ENCODE assay signal across 23 mouse cellular contexts in genomic region chr1:77556199-77556598, GRCm38 (mm10). TPM values are rescaled to one million over a fixed set of nuclear protein-coding genes. Genes with fewer than 3 reads are reported as not detected.
A peak's percentile ranks its signal among the peaks of the same experiment; 100 is the strongest.
DNase-seq lines count a peak whose midpoint lies in the region; ATAC-seq and TF ChIP-seq lines count a peak whose summit lies in the region.
"Had no signal": no experiment of that assay in that cellular context is flagged by ENCODE, and none has a peak within 500 bp of the region (broad histone marks: within the 10 kb centered on the region; RNA-seq: fewer than 3 reads in every experiment).

No protein-coding gene starts in this region.

- no peaks in the 10 kb centered on the region for H3K27me3 ChIP-seq in forebrain, embryonic 15.5 days
- H3K27me3 ChIP-seq in forebrain, embryonic 11.5 days (ENCODE audit: control insufficient read depth, insufficient read depth, low read length) = no peaks in the 10 kb centered on the region
- no peaks in the 10 kb centered on the region for H3K27me3 ChIP-seq in midbrain, embryonic 13.5 days
- no peaks in the 10 kb centered on the region for H3K27me3 ChIP-seq in midbrain, embryonic 14.5 days (ENCODE audit: control insufficient read depth, insufficient read depth, low read length)
- H3K27me3 ChIP-seq: heart, embryonic 12.5 days; heart, embryonic 15.5 days had no signal

- no peaks in the 10 kb centered on the region for H3K36me3 ChIP-seq in forebrain, embryonic 15.5 days
- no peaks in the 10 kb centered on the region for H3K36me3 ChIP-seq in forebrain, embryonic 11.5 days (ENCODE audit: control insufficient read depth, insufficient read depth, low read length)
- no peaks in the 10 kb centered on the region for H3K36me3 ChIP-seq in midbrain, embryonic 13.5 days
- no peaks in the 10 kb centered on the region for H3K36me3 ChIP-seq in midbrain, embryonic 14.5 days (ENCODE audit: control insufficient read depth, insufficient read depth, low read length)
- H3K36me3 ChIP-seq: forebrain, embryonic 10.5 days; heart, embryonic 12.5 days; heart, embryonic 15.5 days; hindbrain, embryonic 10.5 days had no signal

- no peak overlapping the region for H3K4me3 ChIP-seq in forebrain, embryonic 15.5 days
- H3K4me3 ChIP-seq in forebrain, embryonic 11.5 days (ENCODE audit: low read depth, low read length) = no peak overlapping the region
- H3K4me3 ChIP-seq in layer of hippocampus, adult 2 months = no peak overlapping the region
- no peak overlapping the region for H3K4me3 ChIP-seq in midbrain, embryonic 13.5 days (replicated peaks)
- no peak overlapping the region for H3K4me3 ChIP-seq in midbrain, embryonic 14.5 days (replicated peaks; ENCODE audit: low read depth, low read length)
- H3K4me3 ChIP-seq: forebrain, embryonic 10.5 days; heart, embryonic 12.5 days; heart, embryonic 15.5 days; hindbrain, embryonic 10.5 days had no signal

- no peaks in the 10 kb centered on the region for H3K9me3 ChIP-seq in forebrain, embryonic 15.5 days
- no peaks in the 10 kb centered on the region for H3K9me3 ChIP-seq in forebrain, embryonic 11.5 days (ENCODE audit: control insufficient read depth, low read length)
- H3K9me3 ChIP-seq in midbrain, embryonic 13.5 days = no peaks in the 10 kb centered on the region
- 0 out of 2 replicates have a peak, but pooled peaks cover 3% of the 10 kb centered on the region for H3K9me3 ChIP-seq in midbrain, embryonic 14.5 days (ENCODE audit: control insufficient read depth, low read length)
- H3K9me3 ChIP-seq: forebrain, embryonic 10.5 days; heart, embryonic 12.5 days; heart, embryonic 15.5 days; hindbrain, embryonic 10.5 days had no signal

- no peak overlapping the region for H3K9ac ChIP-seq in forebrain, embryonic 15.5 days (replicated peaks)
- H3K9ac ChIP-seq in forebrain, embryonic 11.5 days (ENCODE audit: low read length) = no peak overlapping the region
- no peak overlapping the region for H3K9ac ChIP-seq in midbrain, embryonic 13.5 days (replicated peaks)
- H3K9ac ChIP-seq in midbrain, embryonic 14.5 days (replicated peaks; ENCODE audit: low read length) = no peak overlapping the region
- H3K9ac ChIP-seq: heart, embryonic 12.5 days; heart, embryonic 15.5 days had no signal

- WGBS in forebrain, embryonic 15.5 days = 26% methylated on average over 3 of the region's 3 CpGs
- WGBS in forebrain, embryonic 11.5 days = 63% methylated on average over 3 of the region's 3 CpGs
- 36% methylated on average over 3 of the region's 3 CpGs for WGBS in midbrain, embryonic 13.5 days
- WGBS in midbrain, embryonic 14.5 days = 14% methylated on average over 3 of the region's 3 CpGs

- TF ChIP-seq CTCF in layer of hippocampus, adult 2 months (conservative IDR thresholded peaks at IDR 0.05) = no peak

- 0 out of 2 replicates have a peak overlapping the region, but pooled peaks have one; percentile 27 for H3K27ac ChIP-seq in forebrain, embryonic 15.5 days (replicated peaks)
- no peak overlapping the region for H3K27ac ChIP-seq in forebrain, embryonic 11.5 days (ENCODE audit: low read depth, low read length)
- H3K27ac ChIP-seq in layer of hippocampus, adult 2 months = peak overlapping the region; percentile 47; the same call in 1 of the 2 replicates
- H3K27ac ChIP-seq in midbrain, embryonic 13.5 days = no peak overlapping the region
- no peak overlapping the region for H3K27ac ChIP-seq in midbrain, embryonic 14.5 days (replicated peaks; ENCODE audit: low read depth, low read length)
- H3K27ac ChIP-seq: forebrain, embryonic 10.5 days; heart, embryonic 15.5 days; hindbrain, embryonic 10.5 days; hindbrain, postnatal 0 days had no signal

- peaks cover 16% of the 10 kb centered on the region for H3K4me1 ChIP-seq in forebrain, embryonic 15.5 days
- H3K4me1 ChIP-seq in forebrain, embryonic 11.5 days (replicated peaks; ENCODE audit: control insufficient read depth, insufficient read depth, low read length) = no peaks in the 10 kb centered on the region
- H3K4me1 ChIP-seq in midbrain, embryonic 13.5 days (replicated peaks) = peaks cover 20% of the 10 kb centered on the region
- H3K4me1 ChIP-seq in midbrain, embryonic 14.5 days (ENCODE audit: control insufficient read depth, insufficient read depth, low read length) = peaks cover 11% of the 10 kb centered on the region; the same call in 1 of the 2 replicates
- H3K4me1 ChIP-seq: heart, embryonic 12.5 days; heart, embryonic 15.5 days had no signal

- H3K4me2 ChIP-seq in forebrain, embryonic 15.5 days (replicated peaks) = no peak overlapping the region
- H3K4me2 ChIP-seq in forebrain, embryonic 11.5 days (ENCODE audit: low read depth, low read length, severe bottlenecking) = no peak overlapping the region
- no peak overlapping the region for H3K4me2 ChIP-seq in midbrain, embryonic 13.5 days (replicated peaks)
- no peak overlapping the region for H3K4me2 ChIP-seq in midbrain, embryonic 14.5 days (ENCODE audit: low read length)
- H3K4me2 ChIP-seq: heart, embryonic 12.5 days; heart, embryonic 15.5 days had no signal

- ATAC-seq in forebrain, embryonic 15.5 days (replicated peaks) = no peak
- ATAC-seq in forebrain, embryonic 11.5 days (replicated peaks; ENCODE audit: low FRiP score) = no peak
- ATAC-seq in midbrain, embryonic 13.5 days = 0 out of 2 replicates have a peak, but pooled peaks have one; percentile 11
- ATAC-seq in midbrain, embryonic 14.5 days (ENCODE audit: low FRiP score, low TSS enrichment) = no peak
- ATAC-seq: activated CD4-positive, CD25-positive, alpha-beta regulatory T cell, adult 4 months; forebrain, embryonic 14.5 days; hindbrain, postnatal 0 days; inflammation-experienced regulatory T-cells, adult 6 months had no signal

- DNase-seq in forebrain, embryonic 11.5 days (ENCODE audit: low spot score) = no peak
- no peak for DNase-seq in layer of hippocampus, adult 2 months (ENCODE audit: low spot score in 2 of 2)
- DNase-seq in layer of hippocampus, adult 18-20 months (ENCODE audit: low spot score in 2 of 2) = no peak
- DNase-seq in midbrain, embryonic 14.5 days = no peak
- DNase-seq: adrenal gland, adult 8-10 months; adrenal gland, postnatal 25 days; cerebellum, adult 18-20 months; cerebellum, adult 9-10 months; cerebellum, postnatal 14 days; gastrocnemius, postnatal 25 days; heart, adult 18-20 months; heart, postnatal 10 days; heart, postnatal 36 days had no signal

RNA-seq across cellular contexts. Expression of gene Epha4, which starts 41.3 kb away (rescaled TPM):
- 93.3 and 95.7 TPM in 2 replicates for polyA plus RNA-seq in forebrain, embryonic 15.5 days (2015; fragmentation: Nextera tagmentation; extraction: Ambion mirVana)
- 38.4 and 42.9 TPM in 2 replicates for polyA plus RNA-seq in forebrain, embryonic 11.5 days (2014; fragmentation: Nextera tagmentation; extraction: Ambion mirVana)
- 100 to 1,000 TPM; 334 to 340 TPM for total RNA-seq in layer of hippocampus, adult 2 months (2021)
- 100 to 1,000 TPM; 274 to 323 TPM for total RNA-seq in layer of hippocampus, adult 18-20 months (2021)
- 36.5 and 37.5 TPM in 2 replicates for polyA plus RNA-seq in midbrain, embryonic 13.5 days (2015; fragmentation: Nextera tagmentation; extraction: Ambion mirVana)
- polyA plus RNA-seq in midbrain, embryonic 14.5 days (2014; fragmentation: Nextera tagmentation; extraction: Ambion mirVana) = 40.6 and 46.5 TPM in 2 replicates

Comparison
In these comparisons a context has a peak if more than half of its experiments do, and no peak if none do; other contexts are left out.
1. H3K27ac ChIP-seq: peak in forebrain, embryonic 15.5 days (single experiment) and layer of hippocampus, adult 2 months (single experiment); none in forebrain, embryonic 11.5 days (single experiment), midbrain, embryonic 13.5 days (single experiment) and midbrain, embryonic 14.5 days (single experiment).